Comparison of ENCODE assay signal across 17 mouse cellular contexts in genomic region chr1:57901494-57901893, GRCm38 (mm10).
"Had no signal": no experiment of that assay in that cellular context is flagged by ENCODE, and none has a peak within 500 bp of the region (broad histone marks: within the 10 kb centered on the region; RNA-seq: fewer than 3 reads in every experiment).

No protein-coding gene starts in this region.

- H3K36me3 ChIP-seq: midbrain, embryonic 10.5 days had no signal

- H3K9me3 ChIP-seq: midbrain, embryonic 10.5 days; midbrain, embryonic 12.5 days; neural tube, embryonic 13.5 days; neural tube, embryonic 15.5 days had no signal

- H3K4me1 ChIP-seq: midbrain, embryonic 10.5 days; midbrain, embryonic 12.5 days; neural tube, embryonic 13.5 days had no signal

- DNase-seq: lung, adult 18-20 months; lung, embryonic 14.5 days; lung, postnatal 10 days; lung, postnatal 4 days; midbrain, embryonic 14.5 days; retina, postnatal 1 day; right cerebral cortex, adult 18-20 months; right cerebral cortex, postnatal 25 days; right cerebral cortex, postnatal 4 days; spleen, adult 18-20 months; thymus, adult 18-20 months had no signal

- H3K4me2 ChIP-seq: lung, embryonic 14.5 days; midbrain, embryonic 12.5 days; neural tube, embryonic 13.5 days; neural tube, embryonic 15.5 days had no signal

- ATAC-seq: midbrain, embryonic 16.5 days had no signal

- H3K4me3 ChIP-seq: midbrain, embryonic 10.5 days; midbrain, embryonic 12.5 days; myocyte; neural tube, embryonic 13.5 days; neural tube, embryonic 15.5 days had no signal

- H3K9ac ChIP-seq: lung, embryonic 14.5 days; midbrain, embryonic 12.5 days; neural tube, embryonic 13.5 days; neural tube, embryonic 15.5 days had no signal

- H3K27ac ChIP-seq: midbrain, embryonic 10.5 days; midbrain, embryonic 12.5 days; neural tube, embryonic 13.5 days; neural tube, embryonic 15.5 days had no signal

- H3K27me3 ChIP-seq: midbrain, embryonic 12.5 days; neural tube, embryonic 13.5 days; neural tube, embryonic 15.5 days had no signal
